Mouse (Mus musculus) neural tube, embryonic 14.5 days (tissue): Measurements from ENCODE around the gene Lrba. TPM values are rescaled to one million over a fixed set of nuclear protein-coding genes. Genes with fewer than 3 reads are reported as not detected.

Experiments used
- ATAC-seq: fragments of 200-750 bp; cut with Nextera tagmentation; 2 replicates; pipeline ENCODE4 v1.8.0; 2017; ENCODE audit warnings: low read depth, mild to moderate bottlenecking, moderate TSS enrichment, moderate library complexity
- H3K27ac ChIP-seq: fragments of 300-500 bp; sonication (generic); 2 replicates; pipeline ENCODE4 v1.5.1; 2014; ENCODE audit warnings: low read depth, mild to moderate bottlenecking, control low read depth, low read length, moderate library complexity, mixed read lengths
- H3K27me3 ChIP-seq: fragments of 300-500 bp; sonication (generic); 2 replicates; pipeline ENCODE4 v1.6.1; 2014; ENCODE audit warnings: low read length; ENCODE audit not compliant: control insufficient read depth, insufficient read depth
- H3K36me3 ChIP-seq: fragments of 300-500 bp; sonication (generic); 2 replicates; pipeline ENCODE4 v1.6.1; 2014; ENCODE audit warnings: low read length, mixed read lengths; ENCODE audit not compliant: control insufficient read depth, insufficient read depth
- H3K4me1 ChIP-seq: fragments of 300-500 bp; sonication (generic); 2 replicates; pipeline ENCODE4 v1.6.1; 2014; ENCODE audit warnings: low read length; ENCODE audit not compliant: control insufficient read depth, insufficient read depth
- H3K4me2 ChIP-seq: fragments of 300-500 bp; sonication (generic); 2 replicates; pipeline ENCODE4 v1.6.1; 2014; ENCODE audit warnings: mild to moderate bottlenecking, low read depth, low read length, control low read depth
- H3K4me3 ChIP-seq: fragments of 300-500 bp; sonication (generic); 2 replicates; pipeline ENCODE4 v1.5.1; 2014; ENCODE audit warnings: low read depth, low read length, control low read depth, mixed read lengths
- H3K9ac ChIP-seq: fragments of 300-500 bp; sonication (generic); replicated peaks from 2 replicates; pipeline ENCODE4 v1.6.1; 2014; ENCODE audit warnings: low read depth, mild to moderate bottlenecking, control low read depth, low read length, mixed read lengths
- H3K9me3 ChIP-seq: fragments of 300-500 bp; sonication (generic); 2 replicates; pipeline ENCODE4 v1.6.1; 2016; ENCODE audit warnings: low read length; ENCODE audit not compliant: control insufficient read depth
- WGBS: fragments of 180-500 bp; shearing (Covaris S2); extraction: QIAGEN DNeasy Blood & Tissue Kit; methylation state at CpG from one replicate; pipeline ENCODE4 v1.1.7; 2014; 5-methylcytosine and 5-hydroxymethylcytosine counted together
- polyA plus RNA-seq: library from polyadenylated mRNA; unstranded; fragments of >200 nt; fragmentation: Nextera tagmentation; extraction: Ambion mirVana; gene quantifications from 2 replicates; pipeline ENCODE4 v1.2.1, GENCODE M21; 2014

Gene Lrba
- polyA plus RNA-seq, 1 experiment from 2014 or later: 13.6 TPM

GRCm38 (mm10) chr3:86802825-86803224 is 578.3 kb downstream of the Lrba start:
- no peak overlapping the region for H3K4me2 ChIP-seq
- peaks cover 16% of the 10 kb centered on the region; the same call in 1 of the 2 replicates for H3K36me3 ChIP-seq
- ATAC-seq: no peak
- H3K27me3 ChIP-seq: no peaks in the 10 kb centered on the region
- no peak overlapping the region for H3K4me3 ChIP-seq
- no peaks in the 10 kb centered on the region for H3K9me3 ChIP-seq
- H3K9ac ChIP-seq: no peak overlapping the region
- peaks cover 12% of the 10 kb centered on the region for H3K4me1 ChIP-seq
- no peak overlapping the region for H3K27ac ChIP-seq
- WGBS: 42% methylated on average over 8 of the region's 8 CpGs

GRCm38 (mm10) chr3:86804265-86804664 is 579.8 kb downstream of the Lrba start:
- Histone ChIP-seq H3K4me2 (no peak overlapping the region), H3K9me3 (no peaks in the 10 kb centered on the region), H3K27ac (no peak overlapping the region), H3K36me3 (peaks cover 8% of the 10 kb centered on the region; the same call in 1 of the 2 replicates), H3K9ac (no peak overlapping the region), H3K27me3 (no peaks in the 10 kb centered on the region), H3K4me3 (no peak overlapping the region), H3K4me1 (peaks cover 12% of the 10 kb centered on the region)
- ATAC-seq: no peak
- WGBS: 88% methylated on average over 9 of the region's 9 CpGs

GRCm38 (mm10) chr3:86806834-86807233 is 582.4 kb downstream of the Lrba start:
- peaks cover under 1% of the 10 kb centered on the region; the same call in 1 of the 2 replicates for H3K4me1 ChIP-seq
- H3K27me3 ChIP-seq: no peaks in the 10 kb centered on the region
- H3K4me3 ChIP-seq: no peak overlapping the region
- 92% methylated on average over 9 of the region's 9 CpGs for WGBS
- no peak for ATAC-seq
- H3K4me2 ChIP-seq: no peak overlapping the region
- H3K36me3 ChIP-seq: 0 out of 2 replicates have a peak, but pooled peaks cover 8% of the 10 kb centered on the region
- H3K9ac ChIP-seq: no peak overlapping the region
- H3K9me3 ChIP-seq: no peaks in the 10 kb centered on the region
- H3K27ac ChIP-seq: no peak overlapping the region

GRCm38 (mm10) chr3:86807750-86808467 is 583.4 kb downstream of the Lrba start:
- Histone ChIP-seq H3K36me3 (0 out of 2 replicates have a peak, but pooled peaks cover 8% of the 10 kb centered on the region), H3K27me3 (no peaks in the 10 kb centered on the region), H3K4me2 (no peak overlapping the region), H3K4me1 (no peaks in the 10 kb centered on the region), H3K9ac (no peak overlapping the region), H3K27ac (no peak overlapping the region), H3K9me3 (no peaks in the 10 kb centered on the region), H3K4me3 (no peak overlapping the region)
- ATAC-seq: peak; percentile 56; the same call in 1 of the 2 replicates
- 72% methylated on average over 14 of the region's 14 CpGs for WGBS

- 82% methylated on average over 9 of the region's 9 CpGs for WGBS
- Histone ChIP-seq H3K9ac (no peak overlapping the region), H3K9me3 (no peaks in the 10 kb centered on the region), H3K4me2 (no peak overlapping the region), H3K27ac (no peak overlapping the region), H3K4me1 (no peaks in the 10 kb centered on the region), H3K36me3 (peaks cover 8% of the 10 kb centered on the region; the same call in 1 of the 2 replicates), H3K27me3 (no peaks in the 10 kb centered on the region), H3K4me3 (no peak overlapping the region)
- ATAC-seq: no peak
Measured at GRCm38 (mm10) chr3:86809199-86809598, 584.7 kb downstream of the Lrba start.

- H3K27me3 ChIP-seq: no peaks in the 10 kb centered on the region
- H3K4me2 ChIP-seq: no peak overlapping the region
- no peak overlapping the region for H3K27ac ChIP-seq
- no peak overlapping the region for H3K4me3 ChIP-seq
- peaks cover 13% of the 10 kb centered on the region; the same call in 1 of the 2 replicates for H3K36me3 ChIP-seq
- no peak overlapping the region for H3K9ac ChIP-seq
- WGBS: 57% methylated on average over 2 of the region's 2 CpGs
- ATAC-seq: no peak
- H3K9me3 ChIP-seq: no peaks in the 10 kb centered on the region
- no peaks in the 10 kb centered on the region for H3K4me1 ChIP-seq
Measured at GRCm38 (mm10) chr3:86809646-86810045, 585.2 kb downstream of the Lrba start.

- H3K4me3 ChIP-seq: no peak overlapping the region
- no peaks in the 10 kb centered on the region for H3K4me1 ChIP-seq
- peaks cover 11% of the 10 kb centered on the region; the same call in 1 of the 2 replicates for H3K36me3 ChIP-seq
- H3K4me2 ChIP-seq: no peak overlapping the region
- H3K27me3 ChIP-seq: no peaks in the 10 kb centered on the region
- H3K27ac ChIP-seq: no peak overlapping the region
- WGBS: 84% methylated on average over 5 of the region's 5 CpGs
- no peak for ATAC-seq
- H3K9ac ChIP-seq: no peak overlapping the region
- no peaks in the 10 kb centered on the region for H3K9me3 ChIP-seq
Measured at GRCm38 (mm10) chr3:86810908-86811307, 586.4 kb downstream of the Lrba start.

GRCm38 (mm10) chr3:86812689-86813088 is 588.2 kb downstream of the Lrba start:
- no peak overlapping the region for H3K4me2 ChIP-seq
- H3K36me3 ChIP-seq: peaks cover 13% of the 10 kb centered on the region; the same call in 1 of the 2 replicates
- H3K27me3 ChIP-seq: no peaks in the 10 kb centered on the region
- H3K9me3 ChIP-seq: no peaks in the 10 kb centered on the region
- ATAC-seq: peak; percentile 90
- H3K27ac ChIP-seq: no peak overlapping the region
- no peak overlapping the region for H3K4me3 ChIP-seq
- no peaks in the 10 kb centered on the region for H3K4me1 ChIP-seq
- H3K9ac ChIP-seq: no peak overlapping the region
- 20% methylated on average over 3 of the region's 3 CpGs for WGBS

- Histone ChIP-seq H3K4me3 (no peak overlapping the region), H3K27ac (peak overlapping the region; percentile 48; the same call in 1 of the 2 replicates), H3K4me2 (no peak overlapping the region), H3K9me3 (no peaks in the 10 kb centered on the region), H3K36me3 (peaks cover 13% of the 10 kb centered on the region; the same call in 1 of the 2 replicates), H3K9ac (no peak overlapping the region), H3K4me1 (0 out of 2 replicates have a peak, but pooled peaks cover 3% of the 10 kb centered on the region), H3K27me3 (no peaks in the 10 kb centered on the region)
- WGBS: 58% methylated on average over 13 of the region's 13 CpGs
- ATAC-seq: no peak
Measured at GRCm38 (mm10) chr3:86818001-86818585, 593.6 kb downstream of the Lrba start.
